Mouse (Mus musculus): ENCODE data around the gene Cenpp.

DNA sequence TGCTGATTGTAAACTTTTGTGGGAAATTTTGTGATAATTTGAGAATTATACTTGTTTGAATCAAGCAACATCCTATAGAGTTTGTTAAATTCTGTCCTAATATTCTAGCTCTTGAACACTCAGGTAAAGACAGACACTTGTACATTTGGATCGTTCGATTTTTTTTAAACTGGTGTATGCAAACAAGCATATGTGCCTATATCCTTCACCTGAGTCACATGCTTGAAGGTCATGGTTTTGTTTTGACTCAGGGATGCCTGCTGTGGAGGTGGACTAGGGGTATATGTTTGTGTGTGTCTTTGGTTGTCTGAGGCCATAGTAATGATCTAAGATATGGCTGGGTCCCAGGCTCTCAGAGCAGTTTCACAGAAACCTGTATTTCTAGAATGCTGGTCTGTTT lies 189.7 kb downstream of the Cenpp start:
- TF ChIP-seq CTCF (IDR thresholded peaks at IDR 0.05; ENCODE audit: control insufficient read depth, insufficient read depth, insufficient read length) (no peak), CEBPB (IDR thresholded peaks at IDR 0.05; ENCODE audit: low read depth) (no peak), MAX (IDR thresholded peaks at IDR 0.05) (no peak), USF1 (IDR thresholded peaks at IDR 0.05; ENCODE audit: low read depth) (no peak), MYOG (IDR thresholded peaks at IDR 0.05; ENCODE audit: control insufficient read depth, extremely low read depth, insufficient read length) (no peak), FOSL1 (IDR thresholded peaks at IDR 0.05; ENCODE audit: insufficient read depth, low read length, poor library complexity, severe bottlenecking) (no peak)

All from C2C12 (cell line).